Mouse (Mus musculus) ES-Bruce4 (cell line): ENCODE data around the gene Mcur1. TPM values are rescaled to one million over a fixed set of nuclear protein-coding genes. Genes with fewer than 3 reads are reported as not detected.

Experiments
- H3K27ac ChIP-seq: 2 replicates; pipeline ENCODE4 v1.5.1; 2012; ENCODE audit warnings: low read length, inconsistent platforms; ENCODE audit not compliant: insufficient read depth
- H3K27me3 ChIP-seq: 2 replicates; pipeline ENCODE4 v1.6.1; 2012; ENCODE audit warnings: mild to moderate bottlenecking, low read length, inconsistent platforms; ENCODE audit not compliant: control insufficient read depth, poor library complexity, insufficient read depth, severe bottlenecking
- H3K36me3 ChIP-seq: 2 replicates; pipeline ENCODE4 v1.6.1; 2012; ENCODE audit warnings: inconsistent platforms, mild to moderate bottlenecking, low read length, moderate library complexity; ENCODE audit not compliant: control insufficient read depth, poor library complexity, insufficient read depth, severe bottlenecking
- H3K4me1 ChIP-seq: one replicate; pipeline ENCODE4 v1.8.1; 2011; ENCODE audit warnings: low read length; ENCODE audit not compliant: control insufficient read depth, insufficient read depth
- H3K4me3 ChIP-seq: 2 replicates; pipeline ENCODE4 v1.5.1; 2011; ENCODE audit warnings: low read depth, mild to moderate bottlenecking, low read length
- H3K9ac ChIP-seq: 2 replicates; pipeline ENCODE4 v1.6.1; 2012; ENCODE audit warnings: low read depth, mild to moderate bottlenecking, inconsistent platforms; ENCODE audit not compliant: poor library complexity, severe bottlenecking
- H3K9me3 ChIP-seq: replicated peaks from 2 replicates; pipeline ENCODE4 v1.6.1; 2012; ENCODE audit warnings: mild to moderate bottlenecking, low read length, inconsistent platforms; ENCODE audit not compliant: control insufficient read depth, poor library complexity, insufficient read depth, severe bottlenecking
- CTCF ChIP-seq: IDR thresholded peaks from one replicate; pipeline ENCODE4 v1.8.1; 2011; ENCODE audit warnings: low read depth, low read length
- EP300 ChIP-seq: IDR thresholded peaks from 2 replicates; pipeline ENCODE4 v1.6.1; 2011; ENCODE audit warnings: low read depth, low read length; ENCODE audit not compliant: insufficient read depth
- POLR2A ChIP-seq: IDR thresholded peaks from one replicate; pipeline ENCODE4 v1.8.1; 2011; ENCODE audit warnings: low read length; ENCODE audit not compliant: insufficient read depth
- polyA plus RNA-seq: library from polyadenylated mRNA; stranded (reverse); fragments of >200 nt; gene quantifications from 2 replicates; pipeline ENCODE4 v1.2.4, GENCODE M21; 2011; ENCODE audit warnings: low read depth; ENCODE audit not compliant: missing spikeins, insufficient read depth, insufficient read length

Gene Mcur1
- polyA plus RNA-seq, 1 experiment: 6.1 TPM

DNA sequence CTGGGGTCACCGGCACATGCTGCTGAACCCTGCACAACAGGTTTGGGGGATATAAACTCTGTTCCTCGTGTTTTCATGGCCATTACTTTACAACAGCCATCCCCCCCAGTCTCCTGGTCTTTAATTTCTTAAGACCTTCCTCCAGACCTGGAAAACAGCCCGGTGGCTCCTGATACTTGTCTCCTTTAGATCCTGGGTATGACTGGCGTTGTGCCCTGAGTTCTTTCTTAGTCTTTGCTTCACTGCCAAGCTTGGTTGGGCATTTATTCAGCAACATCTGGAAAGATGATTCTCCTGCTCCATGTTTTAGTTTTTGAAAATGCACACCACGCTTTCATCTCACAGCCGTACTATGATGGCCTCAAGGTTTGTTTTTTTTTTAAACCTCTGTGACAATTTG, 40.7 kb downstream of the Mcur1 start:
- H3K27ac ChIP-seq: no peak overlapping the region
- TF ChIP-seq POLR2A: no peak
- TF ChIP-seq CTCF: no peak
- TF ChIP-seq EP300: no peak
- no peak overlapping the region for H3K4me3 ChIP-seq
- no peaks in the 10 kb centered on the region for H3K27me3 ChIP-seq
- H3K9me3 ChIP-seq: no peaks in the 10 kb centered on the region
- no peak overlapping the region for H3K9ac ChIP-seq
- H3K4me1 ChIP-seq: no peaks in the 10 kb centered on the region
- no peaks in the 10 kb centered on the region for H3K36me3 ChIP-seq

DNA sequence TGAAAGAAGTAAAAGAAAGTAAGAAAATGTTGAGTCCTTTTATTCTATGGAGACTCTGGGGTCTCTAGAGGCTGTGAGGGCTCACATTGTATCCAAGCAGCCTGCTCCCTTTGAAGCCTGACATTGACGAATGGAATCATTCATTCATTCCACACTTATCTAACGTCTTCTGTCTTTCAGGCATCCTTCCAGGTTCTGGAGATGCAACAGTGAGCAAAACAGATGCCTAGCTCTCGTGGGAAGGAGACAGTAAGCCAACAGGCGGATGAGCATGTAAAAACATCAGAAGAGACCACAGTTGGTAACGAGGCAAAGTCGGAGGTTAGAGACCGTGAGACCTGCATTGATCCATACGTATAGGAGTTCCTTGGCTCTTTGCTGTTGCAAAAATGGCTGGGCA, 42.6 kb downstream of the Mcur1 start:
- H3K9me3 ChIP-seq: no peaks in the 10 kb centered on the region
- no peak overlapping the region for H3K27ac ChIP-seq
- no peaks in the 10 kb centered on the region for H3K4me1 ChIP-seq
- no peak overlapping the region for H3K4me3 ChIP-seq
- TF ChIP-seq POLR2A (no peak), EP300 (no peak), CTCF (no peak)
- no peaks in the 10 kb centered on the region for H3K27me3 ChIP-seq
- no peaks in the 10 kb centered on the region for H3K36me3 ChIP-seq
- H3K9ac ChIP-seq: no peak overlapping the region

DNA sequence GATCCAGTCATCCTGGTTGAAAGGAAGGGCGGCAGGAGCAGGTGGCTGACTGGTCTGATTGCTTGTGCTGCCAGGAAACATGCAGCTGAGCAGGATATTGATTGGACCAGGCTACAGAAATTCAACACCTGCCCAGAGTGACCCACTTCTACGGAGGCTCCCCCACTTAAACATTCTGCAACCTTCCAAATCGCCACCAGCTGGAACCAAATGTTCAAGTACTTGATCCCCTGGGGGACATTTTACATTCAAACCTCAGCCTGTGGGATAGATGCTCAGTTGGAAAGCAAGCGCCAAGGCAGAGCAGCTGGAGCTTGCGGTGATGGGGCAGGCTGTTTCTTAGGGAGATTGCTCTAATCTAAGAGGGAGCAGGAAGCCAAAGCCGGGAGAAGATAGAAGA, 43.1 kb downstream of the Mcur1 start:
- TF ChIP-seq EP300 (no peak), CTCF (no peak), POLR2A (no peak)
- no peaks in the 10 kb centered on the region for H3K9me3 ChIP-seq
- H3K27me3 ChIP-seq: no peaks in the 10 kb centered on the region
- no peaks in the 10 kb centered on the region for H3K36me3 ChIP-seq
- no peak overlapping the region for H3K4me3 ChIP-seq
- H3K4me1 ChIP-seq: no peaks in the 10 kb centered on the region
- no peak overlapping the region for H3K27ac ChIP-seq
- H3K9ac ChIP-seq: no peak overlapping the region

DNA sequence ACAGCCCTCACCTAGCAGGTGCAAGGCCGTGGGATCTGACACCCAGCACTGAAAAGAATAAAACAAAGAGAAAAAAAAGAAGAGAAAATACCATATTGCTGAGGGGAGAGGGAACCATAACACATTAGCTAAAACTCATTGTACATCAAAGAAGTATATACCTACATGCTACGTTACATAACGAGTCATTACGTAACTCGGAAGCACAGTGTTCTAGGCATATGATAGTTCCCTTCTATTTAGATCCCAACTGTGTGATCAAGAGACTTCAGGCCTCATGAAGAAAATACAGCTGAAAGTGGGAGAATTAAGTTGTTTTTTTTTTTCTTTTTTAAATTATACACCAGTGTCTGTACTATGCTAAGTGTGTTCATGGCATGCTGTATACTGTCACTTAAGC, 43.9 kb downstream of the Mcur1 start:
- no peak overlapping the region for H3K4me3 ChIP-seq
- H3K9ac ChIP-seq: no peak overlapping the region
- H3K27ac ChIP-seq: no peak overlapping the region
- TF ChIP-seq CTCF (no peak), EP300 (no peak), POLR2A (no peak)
- H3K27me3 ChIP-seq: no peaks in the 10 kb centered on the region
- no peaks in the 10 kb centered on the region for H3K9me3 ChIP-seq
- no peaks in the 10 kb centered on the region for H3K4me1 ChIP-seq
- no peaks in the 10 kb centered on the region for H3K36me3 ChIP-seq

DNA sequence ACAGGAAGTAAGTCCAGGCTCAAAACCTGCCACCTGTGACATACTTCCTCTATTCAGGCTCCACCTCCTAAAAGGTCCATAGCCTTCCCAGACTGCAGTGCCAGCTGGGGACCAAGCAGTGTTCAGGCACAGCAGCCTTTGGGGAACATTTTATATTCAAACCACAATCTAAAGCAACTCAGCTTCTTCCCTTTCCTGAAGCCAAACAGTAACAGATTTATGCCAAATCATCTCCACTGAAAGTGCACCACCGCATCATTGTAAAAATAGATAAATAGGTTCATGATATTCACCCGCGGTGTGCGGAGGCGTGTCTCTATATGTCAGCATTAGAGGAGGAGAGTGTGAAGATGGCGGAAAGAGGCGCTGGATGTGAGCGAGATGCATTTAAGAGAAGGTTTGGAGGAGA, 45.0 kb downstream of the Mcur1 start:
- no peaks in the 10 kb centered on the region for H3K36me3 ChIP-seq
- no peaks in the 10 kb centered on the region for H3K4me1 ChIP-seq
- no peaks in the 10 kb centered on the region for H3K27me3 ChIP-seq
- peak overlapping the region; percentile 64 for H3K4me3 ChIP-seq
- H3K9ac ChIP-seq: peak overlapping the region; percentile 44
- peak; percentile 93 for TF ChIP-seq POLR2A
- no peak for TF ChIP-seq EP300
- no peak overlapping the region for H3K27ac ChIP-seq
- H3K9me3 ChIP-seq: no peaks in the 10 kb centered on the region

DNA sequence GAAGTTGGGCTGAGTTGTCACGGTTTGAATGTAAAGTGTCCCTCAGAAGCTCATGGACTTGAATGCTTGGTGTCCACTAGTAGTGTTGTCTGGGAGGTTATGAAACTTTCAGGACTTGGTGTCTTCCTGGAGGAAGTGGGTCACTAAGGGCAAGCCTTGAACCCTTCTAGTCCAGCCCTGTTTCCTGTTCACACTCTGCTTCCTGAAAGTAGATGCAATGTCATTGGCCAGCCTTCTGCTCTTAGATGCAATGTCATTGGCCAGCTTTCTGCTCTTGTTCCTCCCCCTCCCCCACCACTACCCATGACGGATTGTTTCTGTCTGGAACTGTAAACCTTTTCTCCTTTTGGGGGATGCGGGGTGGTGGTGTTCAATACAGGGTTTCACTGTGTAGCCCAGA, 47.3 kb downstream of the Mcur1 start:
- no peak overlapping the region for H3K27ac ChIP-seq
- H3K36me3 ChIP-seq: no peaks in the 10 kb centered on the region
- H3K4me3 ChIP-seq: no peak overlapping the region
- H3K9me3 ChIP-seq: no peaks in the 10 kb centered on the region
- no peak overlapping the region for H3K9ac ChIP-seq
- TF ChIP-seq POLR2A: no peak
- no peaks in the 10 kb centered on the region for H3K27me3 ChIP-seq
- H3K4me1 ChIP-seq: no peaks in the 10 kb centered on the region

DNA sequence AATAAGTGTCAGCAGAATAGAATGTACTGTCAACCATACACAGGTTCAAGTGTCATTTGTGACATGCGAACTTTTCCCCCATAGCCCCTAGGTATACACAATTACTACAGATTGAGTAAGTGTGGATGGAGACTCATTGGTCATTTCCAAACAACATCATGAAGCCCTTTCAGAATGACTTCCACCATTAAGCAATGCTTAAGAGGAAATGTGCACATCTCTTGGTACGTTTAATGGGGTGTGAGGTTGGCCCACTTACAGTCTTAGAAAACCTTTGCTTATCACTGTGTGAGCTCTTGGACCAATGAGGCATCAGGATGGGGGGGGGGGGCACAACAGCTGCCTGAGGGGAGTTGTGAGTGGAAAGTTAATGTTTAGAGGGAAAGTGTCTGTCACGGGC, 54.2 kb downstream of the Mcur1 start:
- H3K9ac ChIP-seq: no peak overlapping the region
- H3K4me3 ChIP-seq: no peak overlapping the region
- H3K4me1 ChIP-seq: no peaks in the 10 kb centered on the region
- TF ChIP-seq POLR2A (no peak), CTCF (no peak), EP300 (no peak)
- H3K27ac ChIP-seq: no peak overlapping the region
- no peaks in the 10 kb centered on the region for H3K36me3 ChIP-seq
- no peaks in the 10 kb centered on the region for H3K27me3 ChIP-seq
- no peaks in the 10 kb centered on the region for H3K9me3 ChIP-seq
